Mouse (Mus musculus): ENCODE measurements around the gene Map3k12. TPM values are rescaled to one million over a fixed set of nuclear protein-coding genes. Genes with fewer than 3 reads are reported as not detected.

Map3k12 gene
- polyA plus RNA-seq, 1 experiment from 2014 or later = 43.9 TPM

- no peak overlapping the region for H3K4me3 ChIP-seq (replicated peaks; ENCODE audit: low read length)
- DNase-seq (ENCODE audit: low spot score) (no peak), ATAC-seq (ENCODE audit: low FRiP score) (no peak)
- 92% methylated on average over 3 of the region's 3 CpGs for WGBS
- peaks cover 51% of the 10 kb centered on the region for H3K36me3 ChIP-seq (replicated peaks; ENCODE audit: control insufficient read depth, insufficient read depth)
- H3K27ac ChIP-seq = 0 out of 2 replicates have a peak overlapping the region, but pooled peaks have one; percentile 26
- no peak overlapping the region for H3K4me2 ChIP-seq (replicated peaks)
- no peak overlapping the region for H3K9ac ChIP-seq
- no peaks in the 10 kb centered on the region for H3K27me3 ChIP-seq (ENCODE audit: control insufficient read depth, insufficient read depth, low read length)
- H3K4me1 ChIP-seq (replicated peaks; ENCODE audit: control insufficient read depth, insufficient read depth, low read length) = no peaks in the 10 kb centered on the region
- H3K9me3 ChIP-seq (ENCODE audit: control insufficient read depth, low read length) = no peaks in the 10 kb centered on the region
Measured at GRCm38 (mm10) chr15:102546246-102546645, 29.4 kb upstream of the Map3k12 start.

- Histone ChIP-seq H3K27ac (no peak overlapping the region), H3K4me3 (replicated peaks; ENCODE audit: low read length) (no peak overlapping the region), H3K36me3 (replicated peaks; ENCODE audit: control insufficient read depth, insufficient read depth) (peaks cover 60% of the 10 kb centered on the region), H3K27me3 (ENCODE audit: control insufficient read depth, insufficient read depth, low read length) (no peaks in the 10 kb centered on the region), H3K9me3 (ENCODE audit: control insufficient read depth, low read length) (no peaks in the 10 kb centered on the region), H3K4me2 (replicated peaks) (no peak overlapping the region), H3K9ac (no peak overlapping the region), H3K4me1 (replicated peaks; ENCODE audit: control insufficient read depth, insufficient read depth, low read length) (no peaks in the 10 kb centered on the region)
- 89% methylated on average over 4 of the region's 4 CpGs for WGBS
- ATAC-seq (ENCODE audit: low FRiP score) = no peak
- no peak for DNase-seq (ENCODE audit: low spot score)
Measured at GRCm38 (mm10) chr15:102544801-102545200, 27.9 kb upstream of the Map3k12 start.

GRCm38 (mm10) chr15:102533926-102534325, 17.1 kb upstream of the Map3k12 start:
- no peak for DNase-seq (ENCODE audit: low spot score)

GRCm38 (mm10) chr15:102532106-102532900, 15.4 kb upstream of the Map3k12 start:
- no peak overlapping the region for H3K4me2 ChIP-seq (replicated peaks)
- ATAC-seq (ENCODE audit: low FRiP score) = no peak
- no peaks in the 10 kb centered on the region for H3K9me3 ChIP-seq (ENCODE audit: control insufficient read depth, low read length)
- WGBS = 76% methylated on average over 3 of the region's 3 CpGs
- H3K4me3 ChIP-seq (replicated peaks; ENCODE audit: low read length) = no peak overlapping the region
- DNase-seq (ENCODE audit: low spot score) = no peak
- no peak overlapping the region for H3K27ac ChIP-seq
- H3K9ac ChIP-seq = no peak overlapping the region
- no peaks in the 10 kb centered on the region for H3K27me3 ChIP-seq (ENCODE audit: control insufficient read depth, insufficient read depth, low read length)
- peaks cover 92% of the 10 kb centered on the region for H3K36me3 ChIP-seq (replicated peaks; ENCODE audit: control insufficient read depth, insufficient read depth)
- H3K4me1 ChIP-seq (replicated peaks; ENCODE audit: control insufficient read depth, insufficient read depth, low read length) = no peaks in the 10 kb centered on the region

More at GRCm38 (mm10) chr15:102533926-102534325, 17.1 kb upstream of the Map3k12 start:
- Histone ChIP-seq H3K36me3 (replicated peaks; ENCODE audit: control insufficient read depth, insufficient read depth) (peaks cover 92% of the 10 kb centered on the region), H3K4me1 (replicated peaks; ENCODE audit: control insufficient read depth, insufficient read depth, low read length) (no peaks in the 10 kb centered on the region), H3K4me3 (replicated peaks; ENCODE audit: low read length) (no peak overlapping the region), H3K9me3 (ENCODE audit: control insufficient read depth, low read length) (no peaks in the 10 kb centered on the region), H3K27me3 (ENCODE audit: control insufficient read depth, insufficient read depth, low read length) (no peaks in the 10 kb centered on the region), H3K9ac (no peak overlapping the region), H3K4me2 (replicated peaks) (no peak overlapping the region), H3K27ac (no peak overlapping the region)
- ATAC-seq (ENCODE audit: low FRiP score) = no peak
- WGBS = 95% methylated on average over 7 of the region's 7 CpGs

GRCm38 (mm10) chr15:102531586-102531985, 14.7 kb upstream of the Map3k12 start:
- Histone ChIP-seq H3K36me3 (replicated peaks; ENCODE audit: control insufficient read depth, insufficient read depth) (peaks cover 88% of the 10 kb centered on the region), H3K9me3 (ENCODE audit: control insufficient read depth, low read length) (no peaks in the 10 kb centered on the region), H3K4me3 (replicated peaks; ENCODE audit: low read length) (no peak overlapping the region), H3K27ac (no peak overlapping the region), H3K4me1 (replicated peaks; ENCODE audit: control insufficient read depth, insufficient read depth, low read length) (no peaks in the 10 kb centered on the region), H3K4me2 (replicated peaks) (no peak overlapping the region), H3K9ac (no peak overlapping the region), H3K27me3 (ENCODE audit: control insufficient read depth, insufficient read depth, low read length) (no peaks in the 10 kb centered on the region)
- WGBS = 85% methylated on average over 4 of the region's 4 CpGs
- ATAC-seq (ENCODE audit: low FRiP score) (no peak), DNase-seq (ENCODE audit: low spot score) (no peak)

GRCm38 (mm10) chr15:102530566-102530965, 13.7 kb upstream of the Map3k12 start:
- Histone ChIP-seq H3K9ac (no peak overlapping the region), H3K27ac (no peak overlapping the region), H3K4me1 (replicated peaks; ENCODE audit: control insufficient read depth, insufficient read depth, low read length) (no peaks in the 10 kb centered on the region), H3K4me2 (replicated peaks) (no peak overlapping the region), H3K9me3 (ENCODE audit: control insufficient read depth, low read length) (no peaks in the 10 kb centered on the region), H3K27me3 (ENCODE audit: control insufficient read depth, insufficient read depth, low read length) (no peaks in the 10 kb centered on the region), H3K4me3 (replicated peaks; ENCODE audit: low read length) (no peak overlapping the region), H3K36me3 (replicated peaks; ENCODE audit: control insufficient read depth, insufficient read depth) (peaks cover 81% of the 10 kb centered on the region)
- no peak for ATAC-seq (ENCODE audit: low FRiP score)
- DNase-seq (ENCODE audit: low spot score) = no peak
- 93% methylated on average over 4 of the region's 4 CpGs for WGBS

- DNase-seq (ENCODE audit: low spot score) (no peak), ATAC-seq (ENCODE audit: low FRiP score) (no peak)
- no peak overlapping the region for H3K4me2 ChIP-seq (replicated peaks)
- no peaks in the 10 kb centered on the region for H3K9me3 ChIP-seq (ENCODE audit: control insufficient read depth, low read length)
- WGBS = 95% methylated on average over 1 of the region's 1 CpGs
- H3K27ac ChIP-seq = no peak overlapping the region
- H3K4me3 ChIP-seq (replicated peaks; ENCODE audit: low read length) = no peak overlapping the region
- no peak overlapping the region for H3K9ac ChIP-seq
- no peaks in the 10 kb centered on the region for H3K4me1 ChIP-seq (replicated peaks; ENCODE audit: control insufficient read depth, insufficient read depth, low read length)
- no peaks in the 10 kb centered on the region for H3K27me3 ChIP-seq (ENCODE audit: control insufficient read depth, insufficient read depth, low read length)
- H3K36me3 ChIP-seq (replicated peaks; ENCODE audit: control insufficient read depth, insufficient read depth) = peaks cover 72% of the 10 kb centered on the region
Measured at GRCm38 (mm10) chr15:102528396-102528795, 11.5 kb upstream of the Map3k12 start.

- WGBS = 75% methylated on average over 3 of the region's 3 CpGs
- Histone ChIP-seq H3K9me3 (ENCODE audit: control insufficient read depth, low read length) (no peaks in the 10 kb centered on the region), H3K4me3 (replicated peaks; ENCODE audit: low read length) (no peak overlapping the region), H3K9ac (no peak overlapping the region), H3K4me1 (replicated peaks; ENCODE audit: control insufficient read depth, insufficient read depth, low read length) (no peaks in the 10 kb centered on the region), H3K27me3 (ENCODE audit: control insufficient read depth, insufficient read depth, low read length) (no peaks in the 10 kb centered on the region), H3K4me2 (replicated peaks) (no peak overlapping the region), H3K27ac (no peak overlapping the region), H3K36me3 (replicated peaks; ENCODE audit: control insufficient read depth, insufficient read depth) (peaks cover 67% of the 10 kb centered on the region)
- ATAC-seq (ENCODE audit: low FRiP score) (no peak), DNase-seq (ENCODE audit: low spot score) (no peak)
Measured at GRCm38 (mm10) chr15:102527936-102528335, 11.1 kb upstream of the Map3k12 start.

GRCm38 (mm10) chr15:102526111-102527002, 9.5 kb upstream of the Map3k12 start:
- peaks cover 64% of the 10 kb centered on the region for H3K36me3 ChIP-seq (replicated peaks; ENCODE audit: control insufficient read depth, insufficient read depth)
- no peaks in the 10 kb centered on the region for H3K27me3 ChIP-seq (ENCODE audit: control insufficient read depth, insufficient read depth, low read length)
- H3K27ac ChIP-seq = no peak overlapping the region
- no peak for ATAC-seq (ENCODE audit: low FRiP score)
- WGBS = 86% methylated on average over 6 of the region's 6 CpGs
- H3K4me1 ChIP-seq (replicated peaks; ENCODE audit: control insufficient read depth, insufficient read depth, low read length) = no peaks in the 10 kb centered on the region
- no peak overlapping the region for H3K4me2 ChIP-seq (replicated peaks)
- no peak for DNase-seq (ENCODE audit: low spot score)
- no peak overlapping the region for H3K9ac ChIP-seq
- H3K9me3 ChIP-seq (ENCODE audit: control insufficient read depth, low read length) = no peaks in the 10 kb centered on the region
- H3K4me3 ChIP-seq (replicated peaks; ENCODE audit: low read length) = no peak overlapping the region

Measured in hindbrain, embryonic 14.5 days (tissue).